Mouse (Mus musculus) spleen, postnatal 14 days (tissue): ENCODE data around the gene Dgkb.

Source experiments
- DNase-seq, 2 experiments: peaks; one replicate each; pipeline ENCODE4 v3.0.0; 2021 to 2022; ENCODE audit warnings: low spot score in 2 of 2

The Dgkb gene

GRCm38 (mm10) chr12:38371597-38371996 is 554.1 kb downstream of the Dgkb start:
- no peak for DNase-seq

- DNase-seq, result no peak
Observed at GRCm38 (mm10) chr12:38374159-38374558, 556.6 kb downstream of the Dgkb start.

- DNase-seq, result no peak
Observed at GRCm38 (mm10) chr12:38385942-38386341, 568.4 kb downstream of the Dgkb start.

GRCm38 (mm10) chr12:38386991-38387390 is 569.5 kb downstream of the Dgkb start:
- no peak for DNase-seq

- DNase-seq, result no peak
Observed at GRCm38 (mm10) chr12:38387654-38388053, 570.1 kb downstream of the Dgkb start.

- DNase-seq, result no peak
Observed at GRCm38 (mm10) chr12:38388243-38388642, 570.7 kb downstream of the Dgkb start.

GRCm38 (mm10) chr12:38397754-38398312 is 580.3 kb downstream of the Dgkb start:
- DNase-seq, result no peak

- no peak for DNase-seq
Observed at GRCm38 (mm10) chr12:38400089-38400488, 582.6 kb downstream of the Dgkb start.

GRCm38 (mm10) chr12:38435364-38436130 is 618.0 kb downstream of the Dgkb start:
- DNase-seq, result no peak

- no peak for DNase-seq
Observed at GRCm38 (mm10) chr12:38436131-38436436, 618.6 kb downstream of the Dgkb start.

GRCm38 (mm10) chr12:38450323-38451087 is 633.0 kb downstream of the Dgkb start:
- no peak for DNase-seq

- DNase-seq, result no peak
Observed at GRCm38 (mm10) chr12:38451677-38452076, 634.2 kb downstream of the Dgkb start.

GRCm38 (mm10) chr12:38468191-38468590 is 650.7 kb downstream of the Dgkb start:
- no peak for DNase-seq

GRCm38 (mm10) chr12:38468605-38469004 is 651.1 kb downstream of the Dgkb start:
- no peak for DNase-seq

GRCm38 (mm10) chr12:38497229-38497628 is 679.7 kb downstream of the Dgkb start:
- no peak for DNase-seq

GRCm38 (mm10) chr12:38500931-38501330 is 683.4 kb downstream of the Dgkb start:
- DNase-seq, result no peak

- no peak for DNase-seq
Observed at GRCm38 (mm10) chr12:38508195-38508594, 690.7 kb downstream of the Dgkb start.

GRCm38 (mm10) chr12:38545431-38545830 is 727.9 kb downstream of the Dgkb start:
- no peak for DNase-seq

- DNase-seq, result no peak
Observed at GRCm38 (mm10) chr12:38577141-38577540, 759.6 kb downstream of the Dgkb start.

GRCm38 (mm10) chr12:38579191-38579817 is 761.8 kb downstream of the Dgkb start:
- no peak for DNase-seq

- DNase-seq, result no peak
Observed at GRCm38 (mm10) chr12:38586368-38586865, 768.9 kb downstream of the Dgkb start.

GRCm38 (mm10) chr12:38589951-38590350 is 772.4 kb downstream of the Dgkb start:
- DNase-seq, result no peak
